Mouse (Mus musculus): ENCODE results near the gene Arl4c. TPM values are rescaled to one million over a fixed set of nuclear protein-coding genes. Genes with fewer than 3 reads are reported as not detected.
"Not testable (repeated sequence)": the region's sequence is repeated elsewhere in the genome, so short reads cannot be mapped to it uniquely, and the experiment has no call there.

Arl4c gene
- polyA plus RNA-seq, 1 experiment from 2014 or later = 16.3 TPM

DNA sequence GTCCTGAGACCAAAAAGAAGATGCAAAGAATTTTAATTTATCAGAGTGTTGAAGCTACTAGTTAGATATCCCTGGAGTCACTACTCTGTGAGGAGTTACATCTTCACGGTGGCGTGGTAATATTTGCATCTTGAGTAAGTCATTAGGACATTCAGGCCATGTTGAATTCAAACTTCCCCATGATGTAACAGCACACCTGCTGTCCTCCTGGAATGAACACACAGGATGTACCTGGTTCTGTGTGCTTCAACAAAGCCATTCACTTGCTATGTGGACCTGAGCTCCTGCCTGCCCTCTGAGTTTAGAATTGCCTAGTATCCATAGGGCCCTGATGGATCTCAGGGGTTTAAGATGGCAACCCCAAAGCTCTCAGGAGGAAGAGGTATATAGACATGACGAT is 60.8 kb downstream of the Arl4c start:
- Histone ChIP-seq H3K4me1 (replicated peaks) (peaks cover 10% of the 10 kb centered on the region), H3K27me3 (no peaks in the 10 kb centered on the region), H3K9me3 (no peaks in the 10 kb centered on the region), H3K27ac (no peak overlapping the region), H3K4me3 (replicated peaks) (no peak overlapping the region), H3K9ac (replicated peaks) (no peak overlapping the region), H3K4me2 (no peak overlapping the region), H3K36me3 (no peaks in the 10 kb centered on the region)
- no peak for ATAC-seq (ENCODE audit: insufficient number of reproducible peaks, insufficient read depth, low FRiP score, low TSS enrichment, low read depth)
- 86% methylated on average over 3 of the region's 3 CpGs for WGBS

DNA sequence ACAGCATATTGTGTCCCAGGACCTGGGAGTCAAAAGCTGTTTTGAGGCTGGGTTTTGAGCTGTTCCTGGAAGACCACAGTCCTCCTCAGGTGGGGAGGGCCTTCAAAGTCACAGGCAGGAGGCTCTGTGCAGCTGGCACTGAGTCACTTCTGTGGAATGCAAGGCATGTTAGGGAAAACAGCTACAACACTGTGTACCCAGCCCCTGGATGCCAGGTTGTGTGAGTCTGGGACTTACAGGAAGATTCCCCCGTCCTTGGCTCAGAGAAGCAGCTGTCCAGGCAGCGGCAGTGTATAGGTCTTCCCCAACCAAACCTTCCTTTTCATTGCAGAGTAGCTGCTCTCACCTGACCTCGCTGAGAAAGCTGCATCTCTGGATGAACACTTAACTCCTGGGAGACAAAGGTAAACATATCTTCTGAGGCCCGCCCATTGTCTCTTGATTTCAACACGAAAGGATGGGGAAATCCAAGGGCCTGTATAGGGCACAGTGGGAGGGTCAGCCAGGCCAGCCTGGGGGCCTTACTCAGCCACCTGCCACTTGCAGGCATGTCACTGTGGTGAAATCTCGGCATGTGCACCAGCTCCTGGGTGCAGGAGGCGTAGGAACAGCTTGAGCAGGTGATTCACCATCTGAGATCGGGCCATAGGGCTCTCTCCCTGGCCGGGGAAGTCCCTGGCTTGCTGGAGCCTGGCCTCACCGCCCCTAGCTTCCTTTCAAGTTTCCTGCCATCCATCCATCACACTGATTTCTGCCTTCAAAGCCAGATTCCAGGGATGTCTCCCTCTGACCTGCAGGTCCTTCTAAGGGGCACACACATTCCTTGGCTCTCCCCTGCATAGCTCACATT is 62.4 kb downstream of the Arl4c start:
- no peak overlapping the region for H3K4me2 ChIP-seq
- 21% methylated on average over 10 of the region's 10 CpGs for WGBS
- H3K4me1 ChIP-seq (replicated peaks) = peaks cover 10% of the 10 kb centered on the region
- no peaks in the 10 kb centered on the region for H3K27me3 ChIP-seq
- ATAC-seq (ENCODE audit: insufficient number of reproducible peaks, insufficient read depth, low FRiP score, low TSS enrichment, low read depth) = no peak
- no peak overlapping the region for H3K4me3 ChIP-seq (replicated peaks)
- no peaks in the 10 kb centered on the region for H3K36me3 ChIP-seq
- H3K27ac ChIP-seq = no peak overlapping the region
- H3K9ac ChIP-seq (replicated peaks) = no peak overlapping the region
- H3K9me3 ChIP-seq = no peaks in the 10 kb centered on the region

DNA sequence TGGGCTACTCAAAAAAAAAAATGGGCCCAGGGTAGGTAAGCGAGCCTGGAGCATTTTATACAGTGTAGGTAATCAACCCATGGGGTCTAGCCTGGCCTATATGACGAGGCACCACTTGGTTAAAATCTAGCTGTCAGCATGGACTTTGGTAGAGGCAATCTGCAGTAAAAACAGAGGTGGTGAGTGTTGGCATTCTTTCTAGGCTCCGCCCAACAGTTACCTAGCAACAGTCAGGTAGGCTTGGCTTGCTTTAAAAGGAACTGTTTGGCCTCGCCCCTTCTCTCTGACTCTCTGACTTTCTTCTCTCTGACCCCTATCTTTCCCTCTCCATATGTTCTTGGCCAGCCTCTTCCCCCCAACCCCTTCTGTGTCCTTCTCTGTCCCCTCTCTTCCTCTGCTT is 63.4 kb downstream of the Arl4c start:
- Histone ChIP-seq H3K4me2 (no peak overlapping the region), H3K27me3 (no peaks in the 10 kb centered on the region), H3K4me1 (replicated peaks) (peaks cover 10% of the 10 kb centered on the region), H3K36me3 (no peaks in the 10 kb centered on the region), H3K9me3 (no peaks in the 10 kb centered on the region), H3K4me3 (replicated peaks) (no peak overlapping the region), H3K27ac (no peak overlapping the region), H3K9ac (replicated peaks) (no peak overlapping the region)
- WGBS = 65% methylated on average over 4 of the region's 4 CpGs
- no peak for ATAC-seq (ENCODE audit: insufficient number of reproducible peaks, insufficient read depth, low FRiP score, low TSS enrichment, low read depth)

DNA sequence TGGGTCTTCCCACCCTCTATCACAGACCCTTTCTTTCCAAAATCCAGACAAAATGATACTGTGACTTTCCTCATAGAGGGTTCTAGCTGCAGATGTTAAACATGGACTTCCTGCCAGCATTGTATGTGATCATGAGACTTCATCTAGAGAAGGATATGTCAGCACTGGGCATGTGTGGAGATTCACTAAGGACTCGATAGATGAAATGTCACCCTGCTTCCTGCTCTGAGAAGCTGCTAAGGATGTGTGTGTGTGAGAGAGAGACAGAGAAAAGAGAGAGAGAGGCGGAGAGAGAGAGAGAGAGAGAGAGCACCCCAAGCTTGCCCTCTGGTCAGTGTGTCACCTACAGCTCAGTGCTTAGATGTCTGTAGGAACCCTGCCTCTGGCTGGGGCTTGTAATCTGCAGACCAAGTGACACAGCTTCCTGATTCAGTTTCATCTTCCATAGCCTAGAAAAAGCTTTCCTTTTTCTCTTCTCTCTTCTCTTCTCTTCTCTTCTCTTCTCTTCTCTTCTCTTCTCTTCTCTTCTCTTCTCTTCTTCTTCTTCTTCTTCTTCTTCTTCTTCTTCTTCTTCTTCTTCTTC is 65.4 kb downstream of the Arl4c start:
- H3K4me1 ChIP-seq (replicated peaks) = not testable (repeated sequence)

DNA sequence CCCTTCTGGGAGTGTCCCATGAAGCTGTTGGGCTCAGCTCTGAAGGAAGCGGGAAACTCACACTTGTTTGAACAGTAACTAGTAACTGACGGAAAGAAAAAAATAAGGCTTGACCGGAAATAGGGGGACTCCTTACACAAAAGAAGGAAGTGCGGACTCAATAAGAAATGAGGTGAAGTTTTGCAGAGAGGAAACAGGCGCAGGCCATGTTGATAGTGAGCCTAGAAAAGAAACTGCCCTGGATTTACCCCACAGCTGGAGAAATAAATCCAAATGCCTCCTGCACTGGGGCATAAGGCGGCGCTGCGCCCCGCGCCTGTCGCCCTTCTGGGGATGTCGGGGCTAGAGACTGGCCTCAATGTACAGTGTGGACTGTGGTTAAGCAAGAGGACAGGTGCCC is 66.4 kb downstream of the Arl4c start:
- Histone ChIP-seq H3K27me3 (no peaks in the 10 kb centered on the region), H3K4me1 (replicated peaks) (peaks cover 10% of the 10 kb centered on the region), H3K9me3 (no peaks in the 10 kb centered on the region), H3K4me3 (replicated peaks) (no peak overlapping the region), H3K4me2 (no peak overlapping the region), H3K9ac (replicated peaks) (no peak overlapping the region), H3K36me3 (no peaks in the 10 kb centered on the region), H3K27ac (no peak overlapping the region)
- no peak for ATAC-seq (ENCODE audit: insufficient number of reproducible peaks, insufficient read depth, low FRiP score, low TSS enrichment, low read depth)
- WGBS = 84% methylated on average over 12 of the region's 12 CpGs

More for the DNA sequence above, 65.4 kb downstream of the Arl4c start:
- not testable (repeated sequence) for H3K4me3 ChIP-seq (replicated peaks); H3K4me2 ChIP-seq; H3K36me3 ChIP-seq; H3K27ac ChIP-seq; H3K9me3 ChIP-seq; H3K27me3 ChIP-seq; H3K9ac ChIP-seq (replicated peaks); ATAC-seq (ENCODE audit: insufficient number of reproducible peaks, insufficient read depth, low FRiP score, low TSS enrichment, low read depth)
- 74% methylated on average over 2 of the region's 2 CpGs for WGBS

DNA sequence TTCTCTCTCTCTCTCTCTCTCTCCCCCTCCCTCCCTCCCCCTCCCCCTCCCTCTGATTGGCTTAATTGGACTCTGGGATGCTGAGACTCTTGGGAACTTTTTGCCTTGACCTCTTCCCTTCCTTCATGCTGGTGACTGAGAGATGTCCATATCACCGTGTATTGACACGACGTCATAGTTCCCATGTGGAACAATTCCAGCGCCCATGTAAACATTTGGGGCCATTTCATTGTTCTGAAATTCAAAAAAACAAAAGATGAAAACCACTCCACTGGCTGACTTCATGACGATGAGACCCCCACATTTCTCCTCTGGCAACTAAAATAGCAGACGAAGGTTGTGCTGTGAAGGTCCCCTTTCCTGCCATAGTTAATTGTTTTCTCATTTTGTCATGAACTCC is 69.2 kb downstream of the Arl4c start:
- WGBS = 84% methylated on average over 6 of the region's 6 CpGs
- ATAC-seq (ENCODE audit: insufficient number of reproducible peaks, insufficient read depth, low FRiP score, low TSS enrichment, low read depth) = no peak
- Histone ChIP-seq H3K9me3 (no peaks in the 10 kb centered on the region), H3K4me1 (replicated peaks) (no peaks in the 10 kb centered on the region), H3K27me3 (no peaks in the 10 kb centered on the region), H3K9ac (replicated peaks) (no peak overlapping the region), H3K27ac (no peak overlapping the region), H3K4me3 (replicated peaks) (no peak overlapping the region), H3K4me2 (no peak overlapping the region), H3K36me3 (no peaks in the 10 kb centered on the region)

DNA sequence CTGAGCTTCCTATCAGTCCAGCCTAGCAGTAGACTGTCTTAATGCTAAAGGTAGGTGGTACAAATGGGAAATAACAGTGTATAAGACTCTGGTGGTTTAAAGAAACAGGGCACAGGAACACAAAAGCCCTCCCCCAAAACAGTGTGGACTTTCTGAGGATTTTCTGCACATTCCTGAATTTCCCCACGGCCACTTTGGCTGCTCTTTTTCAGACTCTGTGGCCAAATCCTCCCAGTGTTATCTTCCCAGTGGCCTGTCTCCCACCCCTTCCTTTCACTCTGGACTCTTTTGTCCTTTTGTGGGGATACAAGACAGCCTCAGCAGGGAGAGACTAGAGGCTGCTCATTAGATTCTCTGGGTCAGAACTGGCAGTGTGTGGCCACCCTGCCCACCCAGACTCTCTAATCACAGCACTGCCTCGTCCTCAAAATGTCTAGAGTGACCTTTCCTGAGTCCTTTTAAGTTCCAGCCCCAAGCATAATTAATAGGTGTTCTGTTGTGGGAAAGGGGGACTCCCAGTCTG is 72.0 kb downstream of the Arl4c start:
- Histone ChIP-seq H3K9ac (replicated peaks) (no peak overlapping the region), H3K4me2 (no peak overlapping the region), H3K4me3 (replicated peaks) (no peak overlapping the region), H3K4me1 (replicated peaks) (no peaks in the 10 kb centered on the region), H3K36me3 (no peaks in the 10 kb centered on the region), H3K27me3 (no peaks in the 10 kb centered on the region), H3K27ac (no peak overlapping the region), H3K9me3 (no peaks in the 10 kb centered on the region)
- ATAC-seq (ENCODE audit: insufficient number of reproducible peaks, insufficient read depth, low FRiP score, low TSS enrichment, low read depth) = no peak
- 35% methylated on average over 2 of the region's 2 CpGs for WGBS

DNA sequence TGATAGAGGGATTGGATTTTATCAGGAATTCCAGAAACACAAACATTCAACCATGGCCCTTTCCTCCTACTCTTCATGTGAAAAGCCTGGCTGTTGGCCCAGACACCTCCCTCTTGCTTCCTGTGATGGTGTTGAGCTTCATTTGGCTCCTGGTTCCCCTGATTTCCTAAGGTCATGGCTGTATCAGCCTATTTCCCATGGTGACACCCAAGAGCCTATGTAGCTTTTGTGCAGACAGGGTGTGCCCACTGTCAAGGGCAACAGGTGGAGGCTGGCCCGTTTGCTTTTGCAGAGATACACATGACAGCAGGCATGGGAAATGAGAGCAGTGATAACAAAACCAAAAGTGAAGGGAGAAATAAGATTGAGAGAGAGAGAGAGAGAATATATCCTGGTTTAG is 76.8 kb downstream of the Arl4c start:
- no peaks in the 10 kb centered on the region for H3K9me3 ChIP-seq
- no peaks in the 10 kb centered on the region for H3K27me3 ChIP-seq
- H3K9ac ChIP-seq (replicated peaks) = no peak overlapping the region
- WGBS = 88% methylated on average over 1 of the region's 1 CpGs
- no peak overlapping the region for H3K4me2 ChIP-seq
- no peak overlapping the region for H3K4me3 ChIP-seq (replicated peaks)
- no peak overlapping the region for H3K27ac ChIP-seq
- 0 out of 2 replicates have a peak, but pooled peaks cover 7% of the 10 kb centered on the region for H3K4me1 ChIP-seq (replicated peaks)
- H3K36me3 ChIP-seq = no peaks in the 10 kb centered on the region
- ATAC-seq (ENCODE audit: insufficient number of reproducible peaks, insufficient read depth, low FRiP score, low TSS enrichment, low read depth) = no peak

DNA sequence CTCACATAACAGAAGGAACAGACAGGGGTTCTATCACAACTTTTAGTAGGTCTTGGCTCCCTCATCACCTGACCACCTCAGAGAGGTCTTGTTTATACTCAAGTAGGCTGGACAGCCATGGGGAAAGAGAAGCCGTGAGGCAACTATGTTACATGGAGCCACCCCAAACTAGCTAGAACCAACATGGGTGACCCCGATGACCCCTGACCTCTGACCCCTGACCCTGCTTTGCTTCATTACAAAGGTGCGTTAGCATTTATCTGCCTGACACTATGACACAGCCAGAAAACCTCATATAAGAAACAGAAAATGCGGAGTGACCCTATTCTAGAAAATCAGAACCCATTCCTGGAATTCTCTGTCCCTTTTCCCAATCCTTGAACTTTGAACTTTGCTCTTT is 77.6 kb downstream of the Arl4c start:
- no peak for ATAC-seq (ENCODE audit: insufficient number of reproducible peaks, insufficient read depth, low FRiP score, low TSS enrichment, low read depth)
- Histone ChIP-seq H3K4me3 (replicated peaks) (no peak overlapping the region), H3K4me1 (replicated peaks) (0 out of 2 replicates have a peak, but pooled peaks cover 7% of the 10 kb centered on the region), H3K9ac (replicated peaks) (no peak overlapping the region), H3K27me3 (no peaks in the 10 kb centered on the region), H3K27ac (no peak overlapping the region), H3K9me3 (no peaks in the 10 kb centered on the region), H3K4me2 (no peak overlapping the region), H3K36me3 (no peaks in the 10 kb centered on the region)
- 86% methylated on average over 4 of the region's 4 CpGs for WGBS

DNA sequence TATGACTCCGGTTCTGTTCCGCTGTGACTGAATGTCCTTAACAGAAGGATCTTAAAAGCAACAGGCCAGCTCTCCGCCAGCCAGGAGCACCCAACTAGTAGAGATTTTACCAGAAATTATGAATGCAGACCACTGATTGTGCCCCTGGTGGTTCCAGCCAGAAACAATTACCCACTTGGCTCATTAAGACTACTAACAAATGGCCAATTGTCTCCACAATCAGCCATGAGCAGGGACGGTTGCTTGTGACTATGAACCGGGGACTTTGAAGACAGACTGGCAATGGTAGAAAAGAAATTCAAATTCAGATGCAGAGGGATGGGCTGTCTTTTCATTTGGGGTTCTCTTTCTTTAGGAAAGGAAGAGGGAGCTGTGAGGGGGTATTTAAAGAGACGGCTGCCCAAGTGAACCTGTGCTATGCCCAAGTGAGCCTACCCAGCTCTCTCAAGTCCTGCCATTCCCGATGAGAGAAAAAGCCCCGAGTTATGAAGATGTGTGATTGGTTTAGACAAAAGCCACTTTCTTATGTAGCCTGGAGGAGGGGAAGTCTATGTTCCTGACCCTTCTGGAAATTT is 78.4 kb downstream of the Arl4c start:
- Histone ChIP-seq H3K4me2 (no peak overlapping the region), H3K36me3 (no peaks in the 10 kb centered on the region), H3K27ac (no peak overlapping the region), H3K4me3 (replicated peaks) (no peak overlapping the region), H3K27me3 (no peaks in the 10 kb centered on the region), H3K4me1 (replicated peaks) (0 out of 2 replicates have a peak, but pooled peaks cover 7% of the 10 kb centered on the region), H3K9me3 (no peaks in the 10 kb centered on the region), H3K9ac (replicated peaks) (no peak overlapping the region)
- no peak for ATAC-seq (ENCODE audit: insufficient number of reproducible peaks, insufficient read depth, low FRiP score, low TSS enrichment, low read depth)
- 76% methylated on average over 8 of the region's 8 CpGs for WGBS
